Mouse (Mus musculus) heart, adult 2 months (tissue): ENCODE measurements at regions not wholly inside any gene's neighbourhood (a gene's known extent, or its start where the extent isn't known, plus 50 kb on each side); places are given as distances from the start of the nearest gene placed in this dataset.

Experiments
- DNase-seq, 2 experiments: peaks; one replicate each; pipeline ENCODE4 v3.0.0; 2021
- H3K27ac ChIP-seq: fragments of 200-600 bp; 2 replicates; pipeline ENCODE4 v1.8.1; 2022
- H3K27me3 ChIP-seq: fragments of 200-500 bp; 2 replicates; pipeline ENCODE4 v1.6.1; 2012; ENCODE audit warnings: mild to moderate bottlenecking, low read length, inconsistent platforms, mixed read lengths; ENCODE audit not compliant: control insufficient read depth, insufficient read depth
- H3K36me3 ChIP-seq: fragments of 200-500 bp; 2 replicates; pipeline ENCODE4 v1.6.1; 2012; ENCODE audit warnings: low read length, inconsistent platforms; ENCODE audit not compliant: control insufficient read depth, insufficient read depth
- H3K4me1 ChIP-seq: fragments of 200-500 bp; 2 replicates; pipeline ENCODE4 v1.6.1; 2011; ENCODE audit warnings: low read length; ENCODE audit not compliant: control insufficient read depth, insufficient read depth
- H3K4me3 ChIP-seq: fragments of 200-600 bp; 2 replicates; pipeline ENCODE4 v1.8.1; 2022
- H3K79me2 ChIP-seq: fragments of 200-500 bp; replicated peaks from 2 replicates; pipeline ENCODE4 v1.6.1; 2012; ENCODE audit warnings: mild to moderate bottlenecking, inconsistent platforms, low read length, moderate library complexity, mixed read lengths; ENCODE audit not compliant: control insufficient read depth, insufficient read depth
- H3K9ac ChIP-seq: fragments of 200-500 bp; 2 replicates; pipeline ENCODE4 v1.6.1; 2012; ENCODE audit warnings: low read depth, mild to moderate bottlenecking, control low read depth, inconsistent platforms, low read length, mixed read lengths
- CTCF ChIP-seq: fragments of 200-600 bp; IDR thresholded peaks from 2 replicates; pipeline ENCODE4 v1.8.1; 2022; ENCODE audit warnings: antibody characterized with exemption, mild to moderate bottlenecking, moderate library complexity
- EP300 ChIP-seq: fragments of 200-500 bp; IDR thresholded peaks from 2 replicates; pipeline ENCODE4 v1.6.1; 2011; ENCODE audit warnings: low read depth, low read length, control low read depth; ENCODE audit not compliant: insufficient read depth
- POLR2A ChIP-seq: fragments of 200-500 bp; IDR thresholded peaks from 2 replicates; pipeline ENCODE4 v1.6.1; 2011; ENCODE audit warnings: mild to moderate bottlenecking, low read depth, low read length, control low read depth; ENCODE audit not compliant: insufficient read depth
- WGBS: fragments of 180-500 bp; shearing (Covaris S2); methylation state at CpG from one replicate; pipeline ENCODE4 v1.1.7; 2018; 5-methylcytosine and 5-hydroxymethylcytosine counted together
- intact Hi-C: fragments of 180-260 bp; cut with DNase I; formaldehyde crosslinking; loops from one replicate; pipeline ENCODE4 v1.15.1; 2025

- Histone ChIP-seq H3K9ac (no peak overlapping the region), H3K79me2 (no peaks in the 10 kb centered on the region), H3K27ac (no peak overlapping the region), H3K27me3 (no peaks in the 10 kb centered on the region), H3K4me1 (no peaks in the 10 kb centered on the region; the same call in 1 of the 2 replicates), H3K4me3 (no peak overlapping the region), H3K36me3 (no peaks in the 10 kb centered on the region)
- TF ChIP-seq CTCF = no peak
- TF ChIP-seq POLR2A = no peak
- TF ChIP-seq EP300 = no peak
- 13% methylated on average over 8 of the region's 8 CpGs for WGBS
- DNase-seq = peak in 1 of 2 experiments; percentile 13
- intact Hi-C loops = loop anchor here (10.0 kb wide), 1 partner anchor 314 kb away; no protein-coding TSS in a partner anchor
Observed at GRCm38 (mm10) chr10:30980279-30980968, 137.8 kb upstream of the Hey2 start.

- Histone ChIP-seq H3K4me1 (no peaks in the 10 kb centered on the region; the same call in 1 of the 2 replicates), H3K79me2 (no peaks in the 10 kb centered on the region), H3K36me3 (no peaks in the 10 kb centered on the region), H3K9ac (no peak overlapping the region), H3K27me3 (no peaks in the 10 kb centered on the region), H3K27ac (no peak overlapping the region), H3K4me3 (no peak overlapping the region)
- 29% methylated on average over 3 of the region's 3 CpGs for WGBS
- DNase-seq = no peak
- intact Hi-C loops = loop anchor here (10.0 kb wide), 1 partner anchor 315 kb away; no protein-coding TSS in a partner anchor
- TF ChIP-seq CTCF = no peak
- TF ChIP-seq POLR2A = no peak
- TF ChIP-seq EP300 = no peak
Observed at GRCm38 (mm10) chr10:30979766-30980165, 137.2 kb upstream of the Hey2 start.

GRCm38 (mm10) chr10:30966176-30966575, 123.6 kb upstream of the Hey2 start:
- Histone ChIP-seq H3K36me3 (no peaks in the 10 kb centered on the region), H3K27me3 (no peaks in the 10 kb centered on the region), H3K79me2 (no peaks in the 10 kb centered on the region), H3K9ac (no peak overlapping the region), H3K27ac (no peak overlapping the region), H3K4me1 (no peaks in the 10 kb centered on the region), H3K4me3 (no peak overlapping the region)
- TF ChIP-seq EP300 (no peak), CTCF (no peak), POLR2A (no peak)
- intact Hi-C loops = no loop called here
- no peak for DNase-seq
- WGBS = 95% methylated on average over 1 of the region's 1 CpGs

DNA sequence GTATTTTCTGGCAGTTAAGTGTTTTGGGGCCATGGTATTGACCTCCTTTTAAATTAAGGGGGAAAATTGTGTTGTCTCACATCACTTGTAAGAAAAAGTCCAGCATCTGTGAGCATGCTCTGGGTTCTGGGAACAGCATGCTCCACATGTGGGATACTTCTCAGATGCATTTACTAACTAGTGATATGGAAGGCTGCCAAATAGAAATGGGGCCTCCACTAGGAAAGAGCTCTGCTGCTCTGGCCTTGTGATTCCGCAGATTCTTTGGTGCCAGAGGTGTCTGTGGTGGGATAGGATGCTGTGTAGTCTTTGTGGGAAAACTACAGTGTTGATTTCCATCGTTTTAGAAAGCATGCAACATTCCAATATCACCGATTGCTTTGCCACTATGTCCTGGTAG, 111.2 kb upstream of the Hey2 start:
- no peak for DNase-seq
- TF ChIP-seq POLR2A = no peak
- TF ChIP-seq EP300 = no peak
- TF ChIP-seq CTCF = no peak
- Histone ChIP-seq H3K27me3 (no peaks in the 10 kb centered on the region), H3K9ac (no peak overlapping the region), H3K36me3 (no peaks in the 10 kb centered on the region), H3K79me2 (no peaks in the 10 kb centered on the region), H3K4me3 (no peak overlapping the region), H3K4me1 (no peaks in the 10 kb centered on the region), H3K27ac (no peak overlapping the region)
- intact Hi-C loops = no loop called here
- 43% methylated on average over 3 of the region's 3 CpGs for WGBS

- no peak for TF ChIP-seq CTCF
- no peak for TF ChIP-seq POLR2A
- TF ChIP-seq EP300 = no peak
- WGBS = 58% methylated on average over 2 of the region's 2 CpGs
- DNase-seq = no peak
- H3K27ac ChIP-seq = no peak overlapping the region
- no peaks in the 10 kb centered on the region for H3K79me2 ChIP-seq
- no peaks in the 10 kb centered on the region for H3K36me3 ChIP-seq
- no peaks in the 10 kb centered on the region for H3K4me1 ChIP-seq
- intact Hi-C loops = no loop called here
- H3K9ac ChIP-seq = no peak overlapping the region
- no peak overlapping the region for H3K4me3 ChIP-seq
- no peaks in the 10 kb centered on the region for H3K27me3 ChIP-seq
Observed at GRCm38 (mm10) chr10:30952410-30952809, 109.8 kb upstream of the Hey2 start.

GRCm38 (mm10) chr10:30946601-30947000, 104.0 kb upstream of the Hey2 start:
- H3K4me1 ChIP-seq = no peaks in the 10 kb centered on the region
- H3K9ac ChIP-seq = no peak overlapping the region
- H3K36me3 ChIP-seq = no peaks in the 10 kb centered on the region
- WGBS = 85% methylated on average over 4 of the region's 4 CpGs
- no peak overlapping the region for H3K27ac ChIP-seq
- H3K79me2 ChIP-seq = no peaks in the 10 kb centered on the region
- intact Hi-C loops = no loop called here
- no peak for DNase-seq
- no peaks in the 10 kb centered on the region for H3K27me3 ChIP-seq
- no peak for TF ChIP-seq POLR2A
- TF ChIP-seq EP300 = no peak
- TF ChIP-seq CTCF = no peak
- no peak overlapping the region for H3K4me3 ChIP-seq
